Mouse (Mus musculus) spleen, adult 2 months (tissue): Measurements from ENCODE around the gene Ckmt2. TPM values are rescaled to one million over a fixed set of nuclear protein-coding genes. Genes with fewer than 3 reads are reported as not detected.

Source experiments
- DNase-seq, 2 experiments: peaks; one replicate each; pipeline versions ENCODE4 v3.0.0 to v3.0.0-alpha.2; 2012 to 2021; ENCODE audit warnings: low spot score in 2 of 2, low read depth in 1 of 2
- H3K27ac ChIP-seq: fragments of 200-500 bp; 2 replicates; pipeline ENCODE4 v1.5.1; 2012; ENCODE audit warnings: low read length, inconsistent platforms; ENCODE audit not compliant: insufficient read depth
- H3K27me3 ChIP-seq: fragments of 200-500 bp; 2 replicates; pipeline ENCODE4 v1.6.1; 2012; ENCODE audit warnings: mild to moderate bottlenecking, moderate library complexity, low read length, inconsistent platforms; ENCODE audit not compliant: control insufficient read depth, insufficient read depth
- H3K36me3 ChIP-seq: fragments of 200-500 bp; 2 replicates; pipeline ENCODE4 v1.6.1; 2012; ENCODE audit warnings: mild to moderate bottlenecking, low read length, inconsistent platforms; ENCODE audit not compliant: control insufficient read depth, insufficient read depth
- H3K4me1 ChIP-seq: fragments of 200-500 bp; 2 replicates; pipeline ENCODE4 v1.6.1; 2011; ENCODE audit warnings: inconsistent platforms; ENCODE audit not compliant: control insufficient read depth, insufficient read depth, insufficient read length
- H3K4me3 ChIP-seq: fragments of 200-500 bp; 2 replicates; pipeline ENCODE4 v1.5.1; 2011; ENCODE audit warnings: mild to moderate bottlenecking, inconsistent platforms; ENCODE audit not compliant: insufficient read depth, insufficient read length; ENCODE audit errors: extremely low read depth
- CTCF ChIP-seq: fragments of 200-500 bp; IDR thresholded peaks from 2 replicates; pipeline ENCODE4 v1.5.1; 2011; ENCODE audit warnings: mild to moderate bottlenecking, inconsistent platforms; ENCODE audit not compliant: insufficient read depth, insufficient read length, insufficient replicate concordance; ENCODE audit errors: extremely low read depth
- POLR2A ChIP-seq: fragments of 200-500 bp; IDR thresholded peaks from 2 replicates; pipeline ENCODE4 v1.6.1; 2011; ENCODE audit warnings: low read depth, low read length, inconsistent platforms
- WGBS: fragments of 180-500 bp; shearing (Covaris S2); methylation state at CpG from one replicate; pipeline ENCODE4 v1.1.7; 2018; 5-methylcytosine and 5-hydroxymethylcytosine counted together
- polyA plus RNA-seq: library from polyadenylated mRNA; depleted of rRNA; stranded (reverse); fragments of >200 nt; gene quantifications from 2 replicates; pipeline ENCODE4 v1.2.3, GENCODE M21; 2012

Gene Ckmt2
- polyA plus RNA-seq, 1 experiment = 0.09 TPM

DNA sequence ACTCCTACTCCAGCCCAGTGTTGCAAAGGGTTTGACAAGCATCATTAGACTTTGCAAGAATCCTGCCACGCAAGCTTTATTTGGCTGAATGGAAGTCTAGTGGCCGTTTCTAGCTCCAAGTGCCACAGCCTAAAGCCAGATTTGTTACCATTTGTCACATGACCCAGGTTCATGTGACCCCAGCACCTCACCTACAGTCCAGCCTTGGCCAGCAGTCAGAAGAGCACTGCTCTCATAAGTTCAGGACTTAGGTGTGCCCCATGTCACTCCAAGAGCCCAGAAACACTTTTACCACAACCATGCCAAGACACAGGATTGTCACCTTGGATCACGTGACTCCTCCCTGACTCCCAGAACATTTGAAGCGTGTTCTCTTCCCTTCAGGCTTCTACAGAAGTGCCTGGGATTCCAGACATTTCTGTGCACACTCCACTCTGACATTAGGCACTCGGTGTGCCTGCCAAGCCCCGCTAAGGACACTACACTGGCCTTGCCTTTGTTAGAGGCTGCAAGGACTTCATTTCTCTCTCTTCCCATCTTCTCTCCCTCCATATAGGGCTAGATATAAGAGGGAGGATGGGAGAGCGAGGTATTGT is 2.9 kb downstream of the Ckmt2 start:
- DNase-seq = no peak
- Histone ChIP-seq H3K4me1 (no peaks in the 10 kb centered on the region), H3K4me3 (no peak overlapping the region), H3K27me3 (no peaks in the 10 kb centered on the region), H3K27ac (no peak overlapping the region), H3K36me3 (no peaks in the 10 kb centered on the region)
- 84% methylated on average over 7 of the region's 7 CpGs for WGBS
- TF ChIP-seq CTCF (no peak), POLR2A (no peak)

DNA sequence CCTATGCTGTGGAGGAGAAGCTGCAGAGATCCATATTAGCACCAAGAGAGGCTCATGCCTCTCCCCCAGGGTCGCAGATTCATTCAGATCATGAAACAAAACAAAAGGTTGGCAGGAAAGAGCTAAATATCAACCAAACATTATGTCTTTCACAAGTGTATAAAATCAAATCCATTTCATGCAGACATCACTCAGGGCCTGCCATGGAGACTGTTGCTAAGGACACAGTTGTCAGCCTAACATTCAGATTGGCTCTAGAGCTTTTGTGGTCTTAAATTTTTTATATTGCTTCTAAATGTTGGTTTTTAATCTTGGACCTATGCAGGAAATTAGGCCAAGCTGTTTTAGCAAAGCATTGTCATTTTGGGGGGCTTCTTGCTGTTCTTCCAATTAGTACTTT is 8.1 kb downstream of the Ckmt2 start:
- no peak overlapping the region for H3K4me3 ChIP-seq
- no peak overlapping the region for H3K27ac ChIP-seq
- H3K27me3 ChIP-seq = no peaks in the 10 kb centered on the region
- TF ChIP-seq CTCF = no peak
- TF ChIP-seq POLR2A = no peak
- WGBS = 89% methylated on average over 1 of the region's 1 CpGs
- no peaks in the 10 kb centered on the region for H3K4me1 ChIP-seq
- H3K36me3 ChIP-seq = no peaks in the 10 kb centered on the region
- no peak for DNase-seq

DNA sequence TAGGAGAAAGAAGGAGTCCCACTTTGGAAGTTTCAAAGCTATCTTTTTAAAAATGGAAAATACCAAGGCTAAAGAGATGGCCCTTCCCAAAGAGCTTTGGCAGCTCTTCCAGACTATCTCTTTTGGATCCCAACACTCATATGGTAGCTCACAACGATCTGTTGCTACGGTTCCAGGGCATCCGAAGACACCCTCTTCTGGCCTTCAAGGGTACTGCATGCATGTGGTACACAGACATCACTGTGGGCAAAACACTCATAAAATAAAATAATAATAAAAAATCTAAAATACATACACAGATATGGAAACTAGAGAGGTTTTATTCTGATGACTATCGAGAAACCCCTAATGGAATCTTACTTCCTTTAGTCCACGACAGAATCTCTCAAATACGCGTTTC is 17.9 kb downstream of the Ckmt2 start:
- no peak overlapping the region for H3K27ac ChIP-seq
- TF ChIP-seq POLR2A (no peak), CTCF (peak; percentile 24; the same call in 1 of the 2 replicates)
- DNase-seq = no peak
- H3K4me1 ChIP-seq = no peaks in the 10 kb centered on the region
- WGBS = 76% methylated on average over 7 of the region's 7 CpGs
- no peak overlapping the region for H3K4me3 ChIP-seq
- no peaks in the 10 kb centered on the region for H3K27me3 ChIP-seq
- no peaks in the 10 kb centered on the region for H3K36me3 ChIP-seq

DNA sequence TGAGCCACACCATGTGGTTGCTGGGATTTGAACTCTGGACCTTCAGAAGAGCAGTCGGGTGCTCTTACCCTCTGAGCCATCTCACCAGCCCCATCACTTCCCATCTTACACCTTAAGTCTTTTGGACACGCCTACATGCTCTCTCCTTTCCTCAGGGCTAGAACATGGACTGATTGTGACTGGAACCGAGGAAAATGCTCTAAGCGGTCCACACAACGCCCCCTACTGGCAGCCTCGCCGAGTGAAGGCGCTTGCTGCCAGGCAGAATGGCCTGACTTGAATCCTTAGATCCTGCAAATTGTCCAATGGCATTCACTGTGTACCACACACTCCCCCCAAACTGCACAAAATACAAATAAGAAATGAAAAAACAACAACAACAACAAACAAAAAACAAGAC is 19.3 kb downstream of the Ckmt2 start:
- no peak for TF ChIP-seq POLR2A
- no peak for TF ChIP-seq CTCF
- Histone ChIP-seq H3K36me3 (no peaks in the 10 kb centered on the region), H3K27ac (no peak overlapping the region), H3K4me3 (no peak overlapping the region), H3K27me3 (no peaks in the 10 kb centered on the region), H3K4me1 (no peaks in the 10 kb centered on the region)
- WGBS = 76% methylated on average over 8 of the region's 8 CpGs
- DNase-seq = no peak

DNA sequence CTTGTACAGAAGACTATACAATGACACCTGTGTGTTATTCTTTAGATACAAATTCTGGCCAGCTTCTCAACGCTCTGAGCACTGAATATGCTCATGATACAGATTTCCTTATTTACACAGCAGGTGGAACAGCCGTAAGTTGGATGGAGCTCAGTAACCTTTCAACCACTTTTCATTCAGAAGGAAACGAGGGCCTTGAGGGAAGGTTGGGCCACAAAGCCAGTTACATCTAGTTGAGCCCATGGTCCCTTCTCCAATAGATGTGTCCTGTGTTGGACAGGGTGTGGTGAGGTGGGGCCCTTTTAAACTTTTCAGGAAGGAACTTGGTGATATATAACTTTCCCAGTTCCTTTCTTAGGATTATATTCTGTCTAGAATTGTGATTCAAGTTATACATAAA is 22.3 kb downstream of the Ckmt2 start:
- Histone ChIP-seq H3K4me1 (no peaks in the 10 kb centered on the region), H3K36me3 (no peaks in the 10 kb centered on the region), H3K4me3 (no peak overlapping the region), H3K27me3 (no peaks in the 10 kb centered on the region), H3K27ac (no peak overlapping the region)
- 87% methylated on average over 3 of the region's 3 CpGs for WGBS
- TF ChIP-seq CTCF = no peak
- no peak for TF ChIP-seq POLR2A
- DNase-seq = no peak

DNA sequence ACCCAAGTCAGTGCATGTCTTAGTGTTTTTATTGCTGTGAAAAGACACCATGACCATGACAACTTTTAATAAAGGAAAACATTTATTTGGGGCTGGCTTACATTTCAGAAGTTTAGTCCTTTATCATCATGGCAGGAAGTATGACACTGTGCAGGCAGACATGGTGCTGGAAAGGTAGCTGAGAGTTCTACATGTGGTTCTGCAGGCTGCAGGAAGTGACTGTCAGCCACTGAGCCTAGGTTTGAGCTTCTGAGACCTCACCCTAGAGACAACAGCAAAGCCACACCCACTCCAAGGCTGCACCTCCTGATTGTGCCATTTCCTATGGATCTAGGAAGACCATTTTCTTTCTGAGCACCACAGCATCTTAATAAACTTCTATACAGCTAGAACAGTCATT is 48.8 kb downstream of the Ckmt2 start:
- no peaks in the 10 kb centered on the region for H3K4me1 ChIP-seq
- TF ChIP-seq POLR2A = no peak
- TF ChIP-seq CTCF = no peak
- no peaks in the 10 kb centered on the region for H3K27me3 ChIP-seq
- no peak overlapping the region for H3K27ac ChIP-seq
- no peaks in the 10 kb centered on the region for H3K36me3 ChIP-seq
- no peak for DNase-seq
- no peak overlapping the region for H3K4me3 ChIP-seq

DNA sequence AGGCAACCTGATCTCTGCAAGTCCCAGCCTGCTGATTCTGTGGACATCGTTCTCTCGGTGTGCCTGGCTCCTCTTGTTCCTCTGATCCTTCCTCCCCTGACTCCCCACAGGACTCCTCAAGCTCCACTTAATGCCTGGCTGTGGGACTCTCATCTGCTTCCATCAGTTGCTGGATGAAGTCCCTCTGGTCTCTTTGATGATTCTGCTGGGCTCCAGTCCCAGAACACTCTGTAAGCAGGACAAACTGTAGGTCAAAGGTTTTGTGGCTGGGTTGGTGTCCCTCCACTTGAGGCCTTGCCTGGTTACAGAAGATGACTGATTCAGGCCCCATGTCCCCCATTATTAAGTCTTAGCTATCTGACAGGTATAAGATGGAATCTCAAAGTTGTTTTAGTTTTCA is 50.6 kb downstream of the Ckmt2 start:
- TF ChIP-seq POLR2A (no peak), CTCF (no peak)
- no peak overlapping the region for H3K4me3 ChIP-seq
- H3K4me1 ChIP-seq = no peaks in the 10 kb centered on the region
- H3K27ac ChIP-seq = no peak overlapping the region
- 96% methylated on average over 2 of the region's 2 CpGs for WGBS
- H3K36me3 ChIP-seq = no peaks in the 10 kb centered on the region
- DNase-seq = no peak
- no peaks in the 10 kb centered on the region for H3K27me3 ChIP-seq
